Mouse (Mus musculus) liver, adult 2 months (tissue): ENCODE data around the gene Ube2cbp. TPM values are rescaled to one million over a fixed set of nuclear protein-coding genes. Genes with fewer than 3 reads are reported as not detected.

ENCODE experiments used
- DNase-seq: peaks from one replicate; pipeline ENCODE4 v3.0.0-alpha.2; 2011; ENCODE audit warnings: low read depth, low spot score; ENCODE audit errors: extremely low read depth
- H3K27ac ChIP-seq: fragments of 200-500 bp; replicated peaks from 2 replicates; pipeline ENCODE4 v1.5.1; 2012; ENCODE audit warnings: low read depth, mild to moderate bottlenecking, control low read depth, inconsistent platforms, low read length; ENCODE audit not compliant: insufficient read depth
- H3K27me3 ChIP-seq: fragments of 200-500 bp; 2 replicates; pipeline ENCODE4 v1.6.1; 2012; ENCODE audit warnings: mild to moderate bottlenecking, moderate library complexity, low read length, inconsistent platforms; ENCODE audit not compliant: control insufficient read depth, insufficient read depth
- H3K36me3 ChIP-seq: fragments of 200-500 bp; 2 replicates; pipeline ENCODE4 v1.6.1; 2012; ENCODE audit warnings: low read length, inconsistent platforms; ENCODE audit not compliant: control insufficient read depth, insufficient read depth
- H3K4me1 ChIP-seq: fragments of 200-500 bp; 2 replicates; pipeline ENCODE4 v1.6.1; 2011; ENCODE audit warnings: low read length; ENCODE audit not compliant: control insufficient read depth, insufficient read depth
- H3K4me3 ChIP-seq: fragments of 200-500 bp; 2 replicates; pipeline ENCODE4 v1.5.1; 2011; ENCODE audit warnings: low read depth, mild to moderate bottlenecking, control low read depth, low read length, moderate library complexity; ENCODE audit not compliant: insufficient read depth
- H3K79me2 ChIP-seq: fragments of 200-500 bp; 2 replicates; pipeline ENCODE4 v1.6.1; 2012; ENCODE audit warnings: inconsistent platforms, mild to moderate bottlenecking, low read length, moderate library complexity; ENCODE audit not compliant: control insufficient read depth, insufficient read depth
- H3K9ac ChIP-seq: fragments of 200-500 bp; 2 replicates; pipeline ENCODE4 v1.6.1; 2012; ENCODE audit warnings: low read depth, mild to moderate bottlenecking, control low read depth, inconsistent platforms, low read length
- CTCF ChIP-seq: fragments of 200-500 bp; IDR thresholded peaks from 2 replicates; pipeline ENCODE4 v1.5.1; 2011; ENCODE audit warnings: low read depth, low read length, control low read depth
- POLR2A ChIP-seq: fragments of 200-500 bp; IDR thresholded peaks from 2 replicates; pipeline ENCODE4 v1.6.1; 2011; ENCODE audit warnings: low read length, control low read depth; ENCODE audit not compliant: insufficient read depth; ENCODE audit errors: extremely low read depth
- WGBS: fragments of 180-500 bp; shearing (Covaris S2); methylation state at CpG from one replicate; pipeline ENCODE4 v1.1.7; 2018; 5-methylcytosine and 5-hydroxymethylcytosine counted together
- polyA plus RNA-seq: library from polyadenylated mRNA; depleted of rRNA; stranded (reverse); fragments of >200 nt; gene quantifications from 2 replicates; pipeline ENCODE4 v1.2.3, GENCODE M21; 2012
- total RNA-seq: library from RNA; depleted of rRNA; stranded (reverse); fragments of >200 nt; gene quantifications from 2 replicates; pipeline ENCODE4 v1.2.3, GENCODE M21; 2014

Ube2cbp gene
- total and polyA plus RNA-seq, 2 experiments = 0.97 to 2.2 TPM

DNA sequence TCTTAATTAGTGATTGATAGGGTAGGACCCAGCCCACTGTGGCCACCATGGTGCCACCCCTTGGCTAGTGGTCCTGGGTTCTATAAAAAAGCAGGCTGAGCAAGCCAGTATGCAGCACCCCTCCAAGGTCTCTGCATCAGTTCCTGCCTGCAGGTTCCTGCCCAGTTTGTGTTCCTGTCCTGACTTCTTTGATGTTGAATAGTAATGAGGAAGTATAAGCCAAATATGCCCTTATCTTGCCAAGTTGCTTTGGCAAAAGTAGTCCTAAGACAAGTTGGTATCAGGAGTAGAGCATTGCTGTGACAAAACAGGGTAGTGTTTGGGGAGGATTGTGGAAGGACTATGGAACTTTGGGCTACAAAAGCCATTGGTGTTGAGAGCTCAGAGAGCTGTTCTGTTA lies 73.3 kb downstream of the Ube2cbp start:
- H3K9ac ChIP-seq = no peak overlapping the region
- H3K27ac ChIP-seq = no peak overlapping the region
- H3K4me1 ChIP-seq = peaks cover 8% of the 10 kb centered on the region
- H3K4me3 ChIP-seq = no peak overlapping the region
- no peaks in the 10 kb centered on the region for H3K79me2 ChIP-seq
- H3K36me3 ChIP-seq = no peaks in the 10 kb centered on the region
- no peak for DNase-seq
- H3K27me3 ChIP-seq = no peaks in the 10 kb centered on the region
- TF ChIP-seq CTCF (no peak), POLR2A (no peak)

DNA sequence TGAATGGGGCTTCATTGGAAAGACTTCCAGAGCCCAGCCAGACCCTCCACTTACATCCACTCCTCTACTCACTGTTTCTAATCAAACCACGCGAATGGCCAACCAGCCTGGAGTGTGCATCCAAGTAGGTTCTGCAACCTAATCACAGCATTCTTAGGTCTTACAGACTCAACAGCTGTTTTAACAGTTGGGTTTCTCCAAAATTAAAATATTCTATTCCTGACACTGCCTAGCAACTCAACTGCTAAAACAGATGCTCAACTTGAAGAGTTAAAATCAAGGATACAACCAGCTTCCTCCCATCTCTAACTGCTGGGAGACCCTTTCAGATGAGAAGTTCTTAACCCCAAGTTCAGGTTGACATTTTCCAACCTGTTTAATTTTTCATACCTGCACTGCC lies 74.0 kb downstream of the Ube2cbp start:
- no peaks in the 10 kb centered on the region for H3K36me3 ChIP-seq

GRCm38 (mm10) chr9:86388538-86388937 lies 76.2 kb downstream of the Ube2cbp start:
- no peaks in the 10 kb centered on the region for H3K27me3 ChIP-seq
- no peak overlapping the region for H3K27ac ChIP-seq
- no peak overlapping the region for H3K9ac ChIP-seq
- H3K36me3 ChIP-seq = no peaks in the 10 kb centered on the region
- no peak overlapping the region for H3K4me3 ChIP-seq
- no peak for TF ChIP-seq POLR2A
- no peak for TF ChIP-seq CTCF
- H3K79me2 ChIP-seq = no peaks in the 10 kb centered on the region
- 82% methylated on average over 4 of the region's 4 CpGs for WGBS
- no peaks in the 10 kb centered on the region for H3K4me1 ChIP-seq
- no peak for DNase-seq

More for the DNA sequence above, 74.0 kb downstream of the Ube2cbp start:
- Histone ChIP-seq H3K79me2 (no peaks in the 10 kb centered on the region), H3K4me3 (no peak overlapping the region), H3K27ac (no peak overlapping the region), H3K9ac (no peak overlapping the region), H3K4me1 (peaks cover 7% of the 10 kb centered on the region), H3K27me3 (no peaks in the 10 kb centered on the region)
- 90% methylated on average over 2 of the region's 2 CpGs for WGBS
- no peak for DNase-seq
- no peak for TF ChIP-seq CTCF
- TF ChIP-seq POLR2A = no peak

DNA sequence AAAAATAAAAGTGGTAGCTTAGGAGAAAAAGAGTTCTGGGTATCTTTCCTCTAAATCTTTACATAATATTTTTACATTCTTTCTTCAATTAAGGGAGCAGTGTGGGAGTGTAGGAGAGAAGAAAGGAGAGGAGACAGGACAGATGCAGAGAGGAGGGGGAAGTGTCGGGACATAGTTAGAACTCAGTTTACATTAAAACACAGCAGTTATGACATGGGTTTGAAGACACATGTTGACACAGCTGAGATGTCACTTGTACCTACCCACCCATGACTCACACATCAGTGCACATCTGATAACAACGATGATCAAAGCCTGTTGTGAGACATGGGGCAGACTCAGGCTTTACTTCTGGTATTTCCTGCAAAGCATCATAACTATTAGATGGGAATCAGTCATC lies 87.8 kb downstream of the Ube2cbp start:
- WGBS = 76% methylated on average over 2 of the region's 2 CpGs
- no peak overlapping the region for H3K9ac ChIP-seq

DNA sequence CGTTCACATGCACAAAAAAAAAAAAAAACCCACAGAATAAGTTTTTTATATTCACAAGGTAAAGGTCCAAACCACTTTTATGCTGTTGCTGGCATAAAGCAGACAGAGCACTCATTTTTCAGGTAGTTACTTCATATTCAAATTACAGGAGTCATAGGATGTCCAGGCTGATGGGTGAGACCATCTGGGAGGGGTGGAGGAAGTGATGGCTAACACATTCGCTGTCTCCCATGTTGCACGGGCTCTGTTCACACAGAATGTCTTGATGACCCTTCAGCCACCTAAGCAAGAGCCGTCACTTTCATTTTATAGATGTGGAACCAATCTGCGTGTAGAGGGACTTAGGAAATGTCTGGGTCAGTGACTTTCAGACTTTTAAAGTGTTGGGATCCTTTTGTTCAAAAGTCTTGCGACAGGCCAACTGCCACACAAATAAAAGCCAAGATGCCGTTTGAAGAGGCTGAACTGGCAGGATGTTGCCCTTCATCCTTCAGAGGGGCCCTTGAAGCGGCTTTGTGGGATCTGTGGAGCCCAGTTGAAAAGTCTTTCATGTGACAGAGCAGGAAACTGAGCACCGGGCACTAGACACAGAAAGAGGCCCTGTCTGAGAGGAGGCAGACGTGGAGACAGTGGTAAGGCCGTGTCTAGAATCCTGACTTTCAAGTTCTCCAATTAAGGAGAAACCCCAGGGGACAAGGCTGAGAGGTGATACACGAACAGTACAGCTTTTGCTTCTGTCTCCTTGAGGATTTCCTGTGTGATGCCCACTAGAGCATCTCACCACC lies 91.8 kb downstream of the Ube2cbp start:
- WGBS = 87% methylated on average over 12 of the region's 12 CpGs
- no peaks in the 10 kb centered on the region for H3K27me3 ChIP-seq
- TF ChIP-seq CTCF = no peak
- no peak for TF ChIP-seq POLR2A
- no peak overlapping the region for H3K4me3 ChIP-seq
- no peaks in the 10 kb centered on the region for H3K79me2 ChIP-seq
- no peaks in the 10 kb centered on the region for H3K4me1 ChIP-seq
- no peaks in the 10 kb centered on the region; the same call in 1 of the 2 replicates for H3K36me3 ChIP-seq
- H3K27ac ChIP-seq = no peak overlapping the region
- no peak for DNase-seq
- no peak overlapping the region for H3K9ac ChIP-seq

More for the DNA sequence above, 87.8 kb downstream of the Ube2cbp start:
- Histone ChIP-seq H3K79me2 (no peaks in the 10 kb centered on the region), H3K36me3 (no peaks in the 10 kb centered on the region), H3K4me3 (no peak overlapping the region), H3K4me1 (no peaks in the 10 kb centered on the region), H3K27me3 (no peaks in the 10 kb centered on the region), H3K27ac (no peak overlapping the region)
- DNase-seq = no peak
- no peak for TF ChIP-seq POLR2A
- no peak for TF ChIP-seq CTCF

DNA sequence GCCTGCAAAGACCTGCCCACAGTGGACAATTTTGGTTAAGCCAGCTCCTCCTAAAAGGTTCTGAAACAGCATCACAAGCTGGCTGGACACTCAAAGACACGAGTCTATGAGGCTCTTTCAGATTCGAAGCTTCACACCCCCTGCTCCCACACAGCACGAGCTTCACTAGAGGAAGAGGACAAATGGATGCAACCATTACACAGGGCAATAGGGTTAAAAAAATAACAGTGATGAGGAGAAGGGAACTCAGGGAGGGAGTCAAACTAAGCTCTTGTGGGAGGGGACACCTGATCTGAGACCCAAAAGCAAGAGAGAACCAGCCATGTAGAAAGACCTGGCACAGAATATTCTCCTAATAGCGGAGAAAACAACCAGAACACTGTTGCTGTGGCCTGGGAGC lies 95.5 kb downstream of the Ube2cbp start:
- H3K4me1 ChIP-seq = no peaks in the 10 kb centered on the region
- no peak overlapping the region for H3K4me3 ChIP-seq
- TF ChIP-seq CTCF (no peak), POLR2A (no peak)
- H3K9ac ChIP-seq = no peak overlapping the region
- no peaks in the 10 kb centered on the region for H3K27me3 ChIP-seq
- no peaks in the 10 kb centered on the region for H3K79me2 ChIP-seq
- WGBS = 89% methylated on average over 4 of the region's 4 CpGs
- DNase-seq = no peak
- H3K36me3 ChIP-seq = no peaks in the 10 kb centered on the region; the same call in 1 of the 2 replicates
- H3K27ac ChIP-seq = no peak overlapping the region
